Mouse (Mus musculus): ENCODE data around the gene Pacsin2.
A peak's percentile ranks its signal among the peaks of the same experiment; 100 is the strongest.

DNA sequence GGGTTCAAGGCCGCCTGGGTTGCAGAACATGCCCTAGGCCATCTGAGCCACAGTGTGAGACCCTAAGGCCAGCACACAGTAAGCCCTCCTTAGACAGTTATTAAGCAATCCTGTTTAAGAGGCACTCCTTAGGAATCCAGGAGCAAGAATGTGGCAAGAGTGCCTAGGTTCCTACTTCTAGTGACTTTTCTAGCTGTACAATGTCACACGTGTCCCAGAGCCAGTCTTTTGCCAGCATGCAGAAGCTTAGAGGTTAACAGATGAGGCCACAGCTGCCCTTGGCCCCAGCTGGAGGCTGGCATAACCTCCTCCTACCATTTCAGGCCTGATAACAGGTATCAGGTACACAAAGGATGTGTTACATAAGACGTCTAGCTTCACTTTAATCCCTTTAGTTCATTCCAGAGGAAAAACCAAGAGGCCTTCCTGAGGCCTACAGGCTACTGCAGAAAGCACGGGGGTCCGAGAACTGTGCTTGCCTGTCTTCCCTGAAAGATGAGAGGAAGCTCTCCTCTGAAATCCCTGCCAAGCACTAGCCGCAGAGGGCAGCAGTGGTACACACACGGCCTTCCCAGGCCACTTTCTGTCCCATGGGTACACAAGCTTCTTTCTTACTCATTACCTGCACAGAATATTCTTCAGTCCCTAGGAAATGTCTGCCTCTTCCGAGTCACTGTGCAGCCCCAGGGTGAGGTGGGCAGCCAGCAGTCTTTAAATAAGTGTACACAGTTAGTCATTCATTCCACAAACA is 55.5 kb downstream of the Pacsin2 start:
- peak; percentile 28; the same call in 1 of the 2 replicates for TF ChIP-seq CTCF (IDR thresholded peaks at IDR 0.05; ENCODE audit: control insufficient read depth, insufficient read depth, insufficient replicate concordance, low read depth, low read length)
- TF ChIP-seq POLR2A (IDR thresholded peaks at IDR 0.05; ENCODE audit: control insufficient read depth, low read depth, low read length) = no peak
